Mouse (Mus musculus) MEL (cell line): ENCODE data around the gene Frmpd2. TPM values are rescaled to one million over a fixed set of nuclear protein-coding genes. Genes with fewer than 3 reads are reported as not detected.

Experiments used
- DNase-seq: peaks from one replicate; pipeline ENCODE4 v3.0.0; 2011; ENCODE audit warnings: low read depth, low spot score
- H3K27ac ChIP-seq: 2 replicates; pipeline ENCODE4 v1.5.1; 2012; ENCODE audit warnings: low read depth, mild to moderate bottlenecking, control low read depth, low read length, moderate library complexity; ENCODE audit not compliant: control insufficient read depth
- H3K27me3 ChIP-seq, 2 experiments: fragments of 150-350 bp in 1 of 2; sonication (generic) in 1 of 2; 2 replicates each; pipeline ENCODE4 v1.6.1; 2012; ENCODE audit warnings: low read length in 2 of 2, mild to moderate bottlenecking in 2 of 2, improper control_type of control experiment in 1 of 2, moderate library complexity in 1 of 2; ENCODE audit not compliant: insufficient read depth in 2 of 2, control insufficient read depth in 1 of 2
- H3K36me3 ChIP-seq, 2 experiments: 2 replicates each; pipeline ENCODE4 v1.6.1; 2012 to 2014; ENCODE audit warnings: low read length in 2 of 2, improper control_type of control experiment in 1 of 2, inconsistent platforms in 1 of 2, mild to moderate bottlenecking in 1 of 2; ENCODE audit not compliant: insufficient read depth in 2 of 2, control insufficient read depth in 1 of 2
- H3K4me1 ChIP-seq, 2 experiments: fragments of 150-350 bp in 1 of 2; sonication (generic) in 1 of 2; 2 replicates each; pipeline ENCODE4 v1.6.1; 2012; ENCODE audit warnings: low read length in 2 of 2, improper control_type of control experiment in 1 of 2, mild to moderate bottlenecking in 1 of 2; ENCODE audit not compliant: insufficient read depth in 2 of 2, control insufficient read depth in 1 of 2
- H3K4me3 ChIP-seq, 2 experiments: fragments of 150-350 bp in 1 of 2; sonication (generic) in 1 of 2; 2 replicates each; pipeline ENCODE4 v1.5.1; 2012; ENCODE audit warnings: low read depth in 2 of 2, low read length in 2 of 2, mild to moderate bottlenecking in 2 of 2, moderate library complexity in 2 of 2, control low read depth in 1 of 2, improper control_type of control experiment in 1 of 2; ENCODE audit not compliant: control insufficient read depth in 1 of 2, insufficient read depth in 1 of 2
- H3K79me2 ChIP-seq: 2 replicates; pipeline ENCODE4 v1.6.1; 2012; ENCODE audit warnings: mild to moderate bottlenecking, low read length, moderate library complexity; ENCODE audit not compliant: control insufficient read depth, poor library complexity, insufficient read depth
- H3K9ac ChIP-seq: 2 replicates; pipeline ENCODE4 v1.6.1; 2012; ENCODE audit warnings: low read depth, mild to moderate bottlenecking, control low read depth, low read length, moderate library complexity; ENCODE audit not compliant: control insufficient read depth, poor library complexity, severe bottlenecking
- H3K9me3 ChIP-seq: fragments of 150-350 bp; sonication (generic); replicated peaks from 2 replicates; pipeline ENCODE4 v1.6.1; 2012; ENCODE audit warnings: mild to moderate bottlenecking, low read length, improper control_type of control experiment, moderate library complexity; ENCODE audit not compliant: insufficient read depth
- CHD2 ChIP-seq: IDR thresholded peaks from 2 replicates; pipeline ENCODE4 v1.6.1; 2011; ENCODE audit warnings: low read length, improper control_type of control experiment
- CTCF ChIP-seq, 3 experiments: IDR thresholded peaks in 2 of 3; conservative IDR thresholded peaks in 1 of 3; 2 replicates each; pipeline ENCODE4 v1.5.1; 2011 to 2012; ENCODE audit warnings: low read length in 3 of 3, low read depth in 2 of 3, mild to moderate bottlenecking in 2 of 3, improper control_type of control experiment in 1 of 3, inconsistent platforms in 1 of 3, mixed read lengths in 1 of 3, moderate library complexity in 1 of 3; ENCODE audit not compliant: control insufficient read depth in 1 of 3, insufficient read depth in 1 of 3, poor library complexity in 1 of 3, severe bottlenecking in 1 of 3
- E2F4 ChIP-seq: IDR thresholded peaks from 2 replicates; pipeline ENCODE4 v1.6.1; 2011; ENCODE audit warnings: low read depth, low read length, improper control_type of control experiment, borderline replicate concordance
- GABPA ChIP-seq: IDR thresholded peaks from 2 replicates; pipeline ENCODE4 v1.6.1; 2012; ENCODE audit warnings: low read depth, mild to moderate bottlenecking, inconsistent platforms, low read length, improper control_type of control experiment, moderate library complexity
- HCFC1 ChIP-seq: IDR thresholded peaks from 2 replicates; pipeline ENCODE4 v1.6.1; 2012; ENCODE audit warnings: low read depth, mild to moderate bottlenecking, inconsistent platforms, low read length, improper control_type of control experiment, moderate library complexity
- KAT2A ChIP-seq: conservative IDR thresholded peaks from 2 replicates; pipeline ENCODE4 v1.6.1; 2012; ENCODE audit warnings: low read depth, low read length, improper control_type of control experiment, inconsistent platforms
- MAFK ChIP-seq: IDR thresholded peaks from 2 replicates; pipeline ENCODE4 v1.6.1; 2011; ENCODE audit warnings: low read depth, mild to moderate bottlenecking, low read length, improper control_type of control experiment, borderline replicate concordance
- MAX ChIP-seq: IDR thresholded peaks from 2 replicates; pipeline ENCODE4 v1.6.1; 2011; ENCODE audit warnings: low read length, improper control_type of control experiment
- MXI1 ChIP-seq: IDR thresholded peaks from 2 replicates; pipeline ENCODE4 v1.6.1; 2011; ENCODE audit warnings: mild to moderate bottlenecking, low read depth, low read length, improper control_type of control experiment
- MYB ChIP-seq: IDR thresholded peaks from 2 replicates; pipeline ENCODE4 v1.6.1; 2011; ENCODE audit warnings: mild to moderate bottlenecking, low read depth, low read length, improper control_type of control experiment
- NELFE ChIP-seq: IDR thresholded peaks from 2 replicates; pipeline ENCODE4 v1.6.1; 2011; ENCODE audit warnings: low read depth, low read length, improper control_type of control experiment
- POLR2AphosphoS2 ChIP-seq: IDR thresholded peaks from 2 replicates; pipeline ENCODE4 v1.6.1; 2011; ENCODE audit warnings: low read length, improper control_type of control experiment
- POLR2AphosphoS5 ChIP-seq: IDR thresholded peaks from 2 replicates; pipeline ENCODE4 v1.6.1; 2012; ENCODE audit warnings: low read depth, borderline replicate concordance, mild to moderate bottlenecking, inconsistent platforms, low read length, moderate library complexity, mixed read lengths
- TBP ChIP-seq: IDR thresholded peaks from 2 replicates; pipeline ENCODE4 v1.8.0; 2011; ENCODE audit warnings: low read depth, low read length, improper control_type of control experiment
- TCF12 ChIP-seq: IDR thresholded peaks from 2 replicates; pipeline ENCODE4 v1.6.1; 2014; ENCODE audit warnings: low read depth, mild to moderate bottlenecking, inconsistent platforms, low read length, improper control_type of control experiment, moderate library complexity
- UBTF ChIP-seq: IDR thresholded peaks from 2 replicates; pipeline ENCODE4 v1.6.1; 2012; ENCODE audit warnings: low read depth, mild to moderate bottlenecking, inconsistent platforms, low read length, improper control_type of control experiment, moderate library complexity, borderline replicate concordance; ENCODE audit not compliant: insufficient read depth
- USF1 ChIP-seq: IDR thresholded peaks from 2 replicates; pipeline ENCODE4 v1.6.1; 2014; ENCODE audit warnings: low read depth, mild to moderate bottlenecking, inconsistent platforms, low read length, improper control_type of control experiment, moderate library complexity
- ZKSCAN1 ChIP-seq: IDR thresholded peaks from 2 replicates; pipeline ENCODE4 v1.6.1; 2012; ENCODE audit warnings: low read depth, mild to moderate bottlenecking, inconsistent platforms, low read length, improper control_type of control experiment, moderate library complexity
- ZNF384 ChIP-seq: IDR thresholded peaks from 2 replicates; pipeline ENCODE4 v1.6.1; 2012; ENCODE audit warnings: low read depth, mild to moderate bottlenecking, inconsistent platforms, low read length, improper control_type of control experiment
- polyA plus RNA-seq, 2 experiments: library from polyadenylated mRNA; stranded (reverse) in 1 of 2; unstranded in 1 of 2; fragments of >175 nt in 1 of 2; fragments of >200 nt in 1 of 2; gene quantifications; 2 replicates each; pipeline versions ENCODE4 v1.2.1 to v1.2.4; 2012; ENCODE audit warnings: low replicate concordance in 2 of 2, low read depth in 1 of 2; ENCODE audit not compliant: insufficient read length in 2 of 2, insufficient read depth in 1 of 2, missing spikeins in 1 of 2
- total RNA-seq: library from RNA; depleted of rRNA; stranded (reverse); fragments of 300-350 nt; gene quantifications from 2 replicates; pipeline ENCODE4 v1.2.3, GENCODE M21; 2012

Frmpd2 gene
- total and polyA plus RNA-seq, 3 experiments: not detected

- Histone ChIP-seq H3K4me1 (no peaks in the 10 kb centered on the region), H3K27ac (no peak overlapping the region), H3K36me3 (no peaks in the 10 kb centered on the region), H3K9ac (no peak overlapping the region), H3K27me3 (no peaks in the 10 kb centered on the region), H3K4me3 (no peak overlapping the region), H3K9me3 (no peaks in the 10 kb centered on the region), H3K79me2 (no peaks in the 10 kb centered on the region)
- no peak for TF ChIP-seq UBTF
- TF ChIP-seq POLR2AphosphoS5: no peak
- TF ChIP-seq ZKSCAN1: no peak
- TF ChIP-seq CHD2: no peak
- no peak for DNase-seq
Observed at GRCm38 (mm10) chr14:33531331-33531912, 59.9 kb downstream of the Frmpd2 start.

- Histone ChIP-seq H3K9ac (no peak overlapping the region), H3K79me2 (no peaks in the 10 kb centered on the region), H3K36me3 (no peaks in the 10 kb centered on the region), H3K9me3 (no peaks in the 10 kb centered on the region), H3K27ac (no peak overlapping the region), H3K4me3 (no peak overlapping the region), H3K27me3 (no peaks in the 10 kb centered on the region), H3K4me1 (no peaks in the 10 kb centered on the region)
- no peak for TF ChIP-seq USF1
- TF ChIP-seq TBP: no peak
- no peak for TF ChIP-seq ZKSCAN1
- TF ChIP-seq CTCF (IDR thresholded peaks at IDR 0.05 in 2 of 3, conservative IDR thresholded peaks at IDR 0.05 in 1 of 3; ENCODE audit: control insufficient read depth in 1 of 3, insufficient read depth in 1 of 3, low read depth in 2 of 3, low read length in 3 of 3, poor library complexity in 1 of 3, severe bottlenecking in 1 of 3): no peak
- no peak for TF ChIP-seq POLR2AphosphoS5
- no peak for TF ChIP-seq POLR2AphosphoS2
- TF ChIP-seq CHD2: no peak
- no peak for TF ChIP-seq MAFK
- no peak for TF ChIP-seq MXI1
- TF ChIP-seq MAX: no peak
- TF ChIP-seq ZNF384: no peak
- TF ChIP-seq HCFC1: no peak
- no peak for TF ChIP-seq MYB
- TF ChIP-seq NELFE: no peak
- TF ChIP-seq KAT2A: no peak
- TF ChIP-seq TCF12: no peak
- TF ChIP-seq E2F4: no peak
- TF ChIP-seq GABPA: no peak
- DNase-seq: no peak
Observed at GRCm38 (mm10) chr14:33532792-33533191, 61.3 kb downstream of the Frmpd2 start.
